Mouse (Mus musculus): ENCODE data around the gene Ntm. TPM values are rescaled to one million over a fixed set of nuclear protein-coding genes. Genes with fewer than 3 reads are reported as not detected.
A peak's percentile ranks its signal among the peaks of the same experiment; 100 is the strongest.

Gene Ntm
- polyA plus RNA-seq, 1 experiment from 2014 or later = 11.5 TPM

DNA sequence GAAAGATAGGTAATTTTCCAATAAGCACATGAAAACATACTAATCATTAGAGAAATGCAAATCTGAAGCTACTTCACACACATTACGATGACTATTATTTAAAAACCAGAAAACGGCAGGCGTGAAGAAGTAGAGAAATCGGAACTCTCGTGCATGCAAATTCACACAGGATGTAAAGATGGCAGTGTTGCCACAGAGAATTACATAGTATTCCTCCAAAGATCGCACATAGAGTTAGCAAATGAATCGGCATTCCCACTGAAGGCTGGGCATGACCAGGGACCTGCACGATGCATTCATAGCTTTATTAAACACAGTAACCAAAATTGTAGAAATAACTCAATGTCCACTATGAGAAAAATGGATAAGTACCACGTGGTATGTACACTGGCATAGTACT is 158.5 kb downstream of the Ntm start:
- WGBS = 95% methylated on average over 9 of the region's 9 CpGs
- Histone ChIP-seq H3K27ac (replicated peaks; ENCODE audit: low read depth, low read length) (no peak overlapping the region), H3K4me2 (ENCODE audit: low read depth, low read length) (no peak overlapping the region), H3K36me3 (replicated peaks; ENCODE audit: control insufficient read depth, insufficient read depth, low read depth, low read length) (no peaks in the 10 kb centered on the region), H3K4me1 (ENCODE audit: control insufficient read depth, insufficient read depth, low read length) (no peaks in the 10 kb centered on the region), H3K4me3 (ENCODE audit: low read depth, low read length) (no peak overlapping the region), H3K9ac (replicated peaks; ENCODE audit: low read length) (no peak overlapping the region), H3K27me3 (ENCODE audit: control insufficient read depth, insufficient read depth, low read length) (no peaks in the 10 kb centered on the region), H3K9me3 (replicated peaks; ENCODE audit: control insufficient read depth, low read length) (no peaks in the 10 kb centered on the region)
- no peak for DNase-seq (ENCODE audit: low spot score)
- no peak for ATAC-seq (replicated peaks; ENCODE audit: insufficient number of reproducible peaks, low FRiP score, low TSS enrichment, low read depth)

DNA sequence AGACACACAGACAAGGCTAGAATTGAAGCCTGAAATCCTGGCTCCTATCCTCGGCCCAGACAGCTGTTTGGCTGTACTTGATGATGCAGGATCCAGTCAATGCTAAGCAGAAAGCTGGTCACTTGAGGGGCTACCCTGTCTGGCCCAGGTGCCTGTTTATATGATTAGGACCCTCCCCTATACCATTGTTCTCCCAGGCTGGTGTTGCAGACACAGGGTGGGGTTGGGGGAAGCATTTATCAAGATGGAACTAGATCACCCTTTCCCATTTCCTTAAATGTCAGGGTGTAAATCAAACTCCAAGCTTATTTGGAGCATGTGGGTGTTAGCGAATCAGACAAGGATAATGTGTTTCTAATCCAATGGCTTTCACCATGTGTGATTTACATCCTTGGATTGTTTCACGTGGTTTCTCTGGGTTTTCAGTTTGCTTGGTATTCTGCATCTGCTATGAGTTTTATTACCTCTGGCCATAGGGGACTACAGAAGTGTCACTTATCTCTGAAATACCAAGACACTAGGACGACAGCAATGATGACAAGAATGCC is 159.1 kb downstream of the Ntm start:
- no peak overlapping the region for H3K9ac ChIP-seq (replicated peaks; ENCODE audit: low read length)
- H3K9me3 ChIP-seq (replicated peaks; ENCODE audit: control insufficient read depth, low read length) = no peaks in the 10 kb centered on the region
- H3K4me3 ChIP-seq (ENCODE audit: low read depth, low read length) = no peak overlapping the region
- H3K27me3 ChIP-seq (ENCODE audit: control insufficient read depth, insufficient read depth, low read length) = no peaks in the 10 kb centered on the region
- H3K4me2 ChIP-seq (ENCODE audit: low read depth, low read length) = no peak overlapping the region
- 61% methylated on average over 4 of the region's 4 CpGs for WGBS
- ATAC-seq (replicated peaks; ENCODE audit: insufficient number of reproducible peaks, low FRiP score, low TSS enrichment, low read depth) (no peak), DNase-seq (ENCODE audit: low spot score) (no peak)
- no peaks in the 10 kb centered on the region for H3K36me3 ChIP-seq (replicated peaks; ENCODE audit: control insufficient read depth, insufficient read depth, low read depth, low read length)
- H3K27ac ChIP-seq (replicated peaks; ENCODE audit: low read depth, low read length) = no peak overlapping the region
- H3K4me1 ChIP-seq (ENCODE audit: control insufficient read depth, insufficient read depth, low read length) = no peaks in the 10 kb centered on the region

DNA sequence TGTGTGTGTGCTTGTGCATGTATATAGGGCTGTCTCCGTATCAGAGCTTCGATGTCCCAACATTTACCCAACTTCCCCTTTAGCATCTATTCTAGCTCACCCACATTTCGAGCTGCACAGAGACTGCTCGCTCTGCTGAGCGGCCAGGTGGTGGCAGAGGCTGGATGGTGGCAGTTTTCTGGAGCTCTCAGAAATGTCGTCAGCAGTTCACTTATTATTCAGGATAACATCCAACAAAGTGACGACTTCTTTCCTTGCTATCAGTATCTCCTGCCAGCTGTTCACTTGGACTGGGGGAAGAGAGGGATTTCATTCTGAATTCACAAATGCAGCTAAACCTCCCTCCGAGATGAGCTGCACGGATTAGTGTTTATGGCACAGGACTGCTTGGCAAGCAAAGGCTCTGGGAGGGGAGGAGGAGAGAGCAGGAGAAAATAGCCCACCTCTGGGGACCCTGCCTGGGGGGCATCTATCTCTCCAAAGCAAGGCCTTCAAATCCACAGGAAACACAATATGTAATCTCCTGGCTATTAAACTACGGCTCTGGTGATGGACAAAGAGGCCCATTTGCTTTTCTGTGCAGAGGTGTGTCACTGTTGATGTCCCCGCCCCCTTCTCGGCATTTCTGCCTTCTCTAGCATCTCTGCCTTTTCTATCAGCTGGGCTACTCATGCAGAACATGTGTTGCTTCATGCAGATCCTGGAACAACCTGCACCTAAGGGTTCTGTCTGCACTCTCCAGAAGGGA is 159.8 kb downstream of the Ntm start:
- no peaks in the 10 kb centered on the region for H3K9me3 ChIP-seq (replicated peaks; ENCODE audit: control insufficient read depth, low read length)
- H3K36me3 ChIP-seq (replicated peaks; ENCODE audit: control insufficient read depth, insufficient read depth, low read depth, low read length) = no peaks in the 10 kb centered on the region
- no peak overlapping the region for H3K27ac ChIP-seq (replicated peaks; ENCODE audit: low read depth, low read length)
- WGBS = 33% methylated on average over 12 of the region's 12 CpGs
- DNase-seq (ENCODE audit: low spot score) = no peak
- H3K27me3 ChIP-seq (ENCODE audit: control insufficient read depth, insufficient read depth, low read length) = no peaks in the 10 kb centered on the region
- no peak overlapping the region for H3K4me2 ChIP-seq (ENCODE audit: low read depth, low read length)
- no peak overlapping the region for H3K4me3 ChIP-seq (ENCODE audit: low read depth, low read length)
- no peak for ATAC-seq (replicated peaks; ENCODE audit: insufficient number of reproducible peaks, low FRiP score, low TSS enrichment, low read depth)
- H3K9ac ChIP-seq (replicated peaks; ENCODE audit: low read length) = no peak overlapping the region
- H3K4me1 ChIP-seq (ENCODE audit: control insufficient read depth, insufficient read depth, low read length) = no peaks in the 10 kb centered on the region

DNA sequence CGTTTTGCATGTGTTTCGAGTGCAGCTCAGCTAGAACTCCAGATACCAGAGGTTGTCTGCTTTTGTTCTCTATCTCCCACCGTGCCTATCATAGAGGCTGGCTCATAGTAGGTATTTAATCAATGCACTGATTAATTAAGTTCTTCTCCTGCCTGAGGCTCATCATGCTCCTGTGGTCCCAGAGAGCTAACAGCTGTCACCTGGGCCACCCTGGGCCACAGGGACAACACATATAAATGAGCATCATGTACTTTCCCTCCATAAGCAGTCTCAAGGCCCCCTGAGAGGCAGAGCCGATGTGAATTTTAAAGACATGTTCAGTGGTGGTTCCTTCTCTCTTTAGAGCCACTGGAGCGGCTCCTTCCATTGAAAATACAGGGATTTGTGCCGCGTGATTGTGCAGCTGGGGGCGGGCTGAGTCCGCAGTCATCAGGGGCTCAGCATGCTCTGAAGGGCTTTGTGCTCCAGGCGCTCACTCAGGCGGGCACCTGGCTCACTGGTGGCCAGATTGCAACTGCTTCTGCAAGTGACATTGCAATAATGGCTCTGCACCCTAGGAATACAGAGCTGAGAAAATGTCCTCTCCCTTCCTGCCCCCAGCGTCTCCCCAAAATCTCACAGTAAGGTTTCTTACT is 160.8 kb downstream of the Ntm start:
- Histone ChIP-seq H3K36me3 (replicated peaks; ENCODE audit: control insufficient read depth, insufficient read depth, low read depth, low read length) (no peaks in the 10 kb centered on the region), H3K27ac (replicated peaks; ENCODE audit: low read depth, low read length) (no peak overlapping the region), H3K9me3 (replicated peaks; ENCODE audit: control insufficient read depth, low read length) (no peaks in the 10 kb centered on the region), H3K9ac (replicated peaks; ENCODE audit: low read length) (no peak overlapping the region), H3K4me2 (ENCODE audit: low read depth, low read length) (no peak overlapping the region), H3K4me3 (ENCODE audit: low read depth, low read length) (no peak overlapping the region), H3K27me3 (ENCODE audit: control insufficient read depth, insufficient read depth, low read length) (no peaks in the 10 kb centered on the region), H3K4me1 (ENCODE audit: control insufficient read depth, insufficient read depth, low read length) (no peaks in the 10 kb centered on the region)
- ATAC-seq (replicated peaks; ENCODE audit: insufficient number of reproducible peaks, low FRiP score, low TSS enrichment, low read depth) (peak; percentile 83), DNase-seq (ENCODE audit: low spot score) (peak; percentile 43)
- WGBS = 26% methylated on average over 12 of the region's 12 CpGs

DNA sequence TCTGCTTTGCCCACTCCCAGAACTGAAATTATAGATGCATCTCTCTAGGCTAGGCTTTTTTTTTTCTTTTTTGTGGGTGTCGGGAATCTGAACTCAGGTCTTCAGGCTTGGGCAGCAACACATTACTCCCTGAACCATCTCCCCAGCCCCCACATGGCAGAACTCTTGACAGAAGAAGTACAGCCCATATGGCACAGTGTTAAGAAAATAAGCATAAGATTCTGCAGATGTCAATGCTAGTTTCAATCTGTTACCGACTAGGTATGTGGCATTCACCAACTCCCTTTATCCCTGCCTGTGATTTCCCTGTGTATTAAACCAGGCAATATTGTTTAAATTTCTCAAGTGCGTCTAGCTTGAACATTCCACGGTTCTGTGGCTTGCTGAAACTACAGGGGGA is 166.7 kb downstream of the Ntm start:
- H3K4me1 ChIP-seq (ENCODE audit: control insufficient read depth, insufficient read depth, low read length) = no peaks in the 10 kb centered on the region
- no peaks in the 10 kb centered on the region for H3K9me3 ChIP-seq (replicated peaks; ENCODE audit: control insufficient read depth, low read length)
- no peak overlapping the region for H3K27ac ChIP-seq (replicated peaks; ENCODE audit: low read depth, low read length)
- ATAC-seq (replicated peaks; ENCODE audit: insufficient number of reproducible peaks, low FRiP score, low TSS enrichment, low read depth) (no peak), DNase-seq (ENCODE audit: low spot score) (no peak)
- H3K4me3 ChIP-seq (ENCODE audit: low read depth, low read length) = no peak overlapping the region
- H3K36me3 ChIP-seq (replicated peaks; ENCODE audit: control insufficient read depth, insufficient read depth, low read depth, low read length) = no peaks in the 10 kb centered on the region
- 77% methylated on average over 4 of the region's 4 CpGs for WGBS
- H3K9ac ChIP-seq (replicated peaks; ENCODE audit: low read length) = no peak overlapping the region
- H3K27me3 ChIP-seq (ENCODE audit: control insufficient read depth, insufficient read depth, low read length) = no peaks in the 10 kb centered on the region
- no peak overlapping the region for H3K4me2 ChIP-seq (ENCODE audit: low read depth, low read length)

DNA sequence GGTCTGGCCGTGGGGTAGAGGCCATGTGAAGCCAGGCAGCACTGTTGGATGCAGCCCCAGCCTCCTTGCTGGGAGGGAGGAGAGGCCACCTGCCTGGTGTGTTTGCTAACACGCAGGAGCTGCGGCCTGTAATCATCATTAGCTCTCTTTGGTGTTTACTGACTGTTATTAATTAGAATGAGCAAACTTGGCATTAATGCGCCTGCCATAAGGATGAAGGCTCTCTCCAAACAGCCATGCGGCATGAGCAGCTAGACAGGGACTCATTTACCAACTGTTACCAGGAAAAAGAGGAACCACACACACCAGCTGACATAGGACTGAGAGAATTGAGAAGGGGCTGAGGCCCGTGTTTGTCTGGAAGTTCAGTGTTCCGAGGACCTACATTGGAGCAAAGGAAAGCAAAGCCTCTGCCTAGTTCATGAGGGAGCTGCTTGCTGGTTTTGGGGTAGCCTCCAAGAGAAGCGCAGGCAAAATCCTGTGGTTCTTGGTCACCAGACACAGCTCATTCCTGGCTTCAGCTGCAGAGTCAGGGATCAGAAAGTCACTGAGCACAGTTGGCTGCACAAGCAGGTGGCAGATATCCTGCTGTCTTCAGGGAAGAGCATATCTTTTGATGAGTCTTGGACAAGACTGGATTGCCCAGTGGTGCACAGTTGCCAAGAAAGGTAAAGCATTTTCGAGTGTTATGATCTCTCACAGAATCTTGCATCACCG is 171.6 kb downstream of the Ntm start:
- Histone ChIP-seq H3K9ac (replicated peaks; ENCODE audit: low read length) (no peak overlapping the region), H3K27ac (replicated peaks; ENCODE audit: low read depth, low read length) (no peak overlapping the region), H3K4me3 (ENCODE audit: low read depth, low read length) (no peak overlapping the region), H3K9me3 (replicated peaks; ENCODE audit: control insufficient read depth, low read length) (no peaks in the 10 kb centered on the region), H3K36me3 (replicated peaks; ENCODE audit: control insufficient read depth, insufficient read depth, low read depth, low read length) (no peaks in the 10 kb centered on the region), H3K4me1 (ENCODE audit: control insufficient read depth, insufficient read depth, low read length) (no peaks in the 10 kb centered on the region), H3K4me2 (ENCODE audit: low read depth, low read length) (no peak overlapping the region), H3K27me3 (ENCODE audit: control insufficient read depth, insufficient read depth, low read length) (no peaks in the 10 kb centered on the region)
- 72% methylated on average over 10 of the region's 10 CpGs for WGBS
- ATAC-seq (replicated peaks; ENCODE audit: insufficient number of reproducible peaks, low FRiP score, low TSS enrichment, low read depth) (no peak), DNase-seq (ENCODE audit: low spot score) (no peak)

DNA sequence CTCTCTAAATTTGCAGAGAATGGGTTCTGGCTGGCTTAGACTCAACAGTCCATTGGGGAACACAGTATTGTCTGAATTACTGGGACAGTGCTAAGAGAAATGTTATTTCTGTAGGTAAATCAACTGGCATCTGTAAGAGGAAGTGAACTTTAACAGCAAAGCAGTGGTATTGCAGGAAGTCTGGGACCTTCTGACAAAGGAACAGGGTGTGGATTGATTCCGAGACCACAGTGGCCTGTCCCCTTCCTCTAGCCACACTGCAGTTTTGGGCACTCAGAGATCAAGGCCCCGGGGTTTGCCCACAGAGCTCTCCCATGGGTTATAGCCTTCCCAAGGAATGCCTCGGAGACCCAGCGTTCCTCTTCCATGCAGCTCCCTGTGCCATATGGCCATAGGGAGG is 172.9 kb downstream of the Ntm start:
- no peak overlapping the region for H3K27ac ChIP-seq (replicated peaks; ENCODE audit: low read depth, low read length)
- no peaks in the 10 kb centered on the region for H3K4me1 ChIP-seq (ENCODE audit: control insufficient read depth, insufficient read depth, low read length)
- no peaks in the 10 kb centered on the region for H3K36me3 ChIP-seq (replicated peaks; ENCODE audit: control insufficient read depth, insufficient read depth, low read depth, low read length)
- no peaks in the 10 kb centered on the region for H3K9me3 ChIP-seq (replicated peaks; ENCODE audit: control insufficient read depth, low read length)
- 74% methylated on average over 4 of the region's 4 CpGs for WGBS
- H3K4me3 ChIP-seq (ENCODE audit: low read depth, low read length) = no peak overlapping the region
- DNase-seq (ENCODE audit: low spot score) = no peak
- no peak overlapping the region for H3K9ac ChIP-seq (replicated peaks; ENCODE audit: low read length)
- no peak for ATAC-seq (replicated peaks; ENCODE audit: insufficient number of reproducible peaks, low FRiP score, low TSS enrichment, low read depth)
- no peak overlapping the region for H3K4me2 ChIP-seq (ENCODE audit: low read depth, low read length)
- H3K27me3 ChIP-seq (ENCODE audit: control insufficient read depth, insufficient read depth, low read length) = no peaks in the 10 kb centered on the region

DNA sequence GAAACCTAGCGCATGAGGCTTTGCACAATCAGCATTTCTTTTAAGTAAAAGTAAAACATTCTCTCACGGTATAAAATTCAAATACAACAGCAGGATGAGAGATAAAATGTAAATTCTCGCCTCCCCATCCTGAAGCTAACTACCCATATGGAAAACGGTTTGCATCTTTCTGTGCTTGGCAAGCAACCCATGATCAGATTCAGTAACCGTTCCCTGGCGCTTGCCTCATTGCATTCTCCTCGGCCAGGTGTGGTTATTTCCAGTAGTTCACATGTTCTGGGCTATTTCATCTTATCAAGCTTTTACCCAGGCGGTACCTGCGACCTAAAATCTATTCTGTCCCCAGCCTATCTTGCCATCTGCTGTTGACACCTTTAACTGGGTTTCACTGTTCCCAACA is 174.1 kb downstream of the Ntm start:
- no peaks in the 10 kb centered on the region for H3K9me3 ChIP-seq (replicated peaks; ENCODE audit: control insufficient read depth, low read length)
- no peak overlapping the region for H3K4me3 ChIP-seq (ENCODE audit: low read depth, low read length)
- no peak for DNase-seq (ENCODE audit: low spot score)
- no peak for ATAC-seq (replicated peaks; ENCODE audit: insufficient number of reproducible peaks, low FRiP score, low TSS enrichment, low read depth)
- no peak overlapping the region for H3K4me2 ChIP-seq (ENCODE audit: low read depth, low read length)
- no peak overlapping the region for H3K27ac ChIP-seq (replicated peaks; ENCODE audit: low read depth, low read length)
- H3K36me3 ChIP-seq (replicated peaks; ENCODE audit: control insufficient read depth, insufficient read depth, low read depth, low read length) = no peaks in the 10 kb centered on the region
- H3K27me3 ChIP-seq (ENCODE audit: control insufficient read depth, insufficient read depth, low read length) = no peaks in the 10 kb centered on the region
- H3K9ac ChIP-seq (replicated peaks; ENCODE audit: low read length) = no peak overlapping the region
- WGBS = 88% methylated on average over 9 of the region's 9 CpGs
- no peaks in the 10 kb centered on the region for H3K4me1 ChIP-seq (ENCODE audit: control insufficient read depth, insufficient read depth, low read length)
